Comparison of ENCODE assay signal across 11 mouse cellular contexts in the genomic region with DNA sequence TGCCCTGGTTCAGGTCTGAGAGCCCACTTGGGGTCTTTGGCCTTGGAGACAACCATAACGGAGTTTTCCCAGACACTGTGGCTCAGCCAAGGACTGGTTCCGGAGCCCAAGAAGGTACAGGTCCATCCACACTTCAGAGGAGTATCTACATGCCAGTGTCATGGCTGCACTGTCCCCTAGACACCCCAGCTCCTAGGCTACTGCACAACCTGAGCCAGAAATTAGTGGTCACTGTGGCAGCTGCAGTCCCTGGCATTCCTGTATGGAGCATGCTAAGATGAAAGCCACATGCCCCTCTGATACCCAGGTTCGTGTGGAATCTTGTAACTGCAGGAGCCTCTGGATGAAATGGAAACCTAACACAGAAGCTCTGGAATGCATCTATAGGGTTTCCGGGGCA.
DNase-seq lines count a peak whose midpoint lies in the region; ATAC-seq and TF ChIP-seq lines count a peak whose summit lies in the region.
"Had no signal": no experiment of that assay in that cellular context is flagged by ENCODE, and none has a peak within 500 bp of the region (broad histone marks: within the 10 kb centered on the region; RNA-seq: fewer than 3 reads in every experiment).

No protein-coding gene starts in this region.

- peaks cover 6% of the 10 kb centered on the region; the same call in 1 of the 2 replicates for H3K9me3 ChIP-seq in hindbrain, embryonic 13.5 days
- H3K9me3 ChIP-seq in hindbrain, postnatal 0 days (ENCODE audit: low read length): no peaks in the 10 kb centered on the region
- peaks cover 2% of the 10 kb centered on the region; the same call in 1 of the 2 replicates for H3K9me3 ChIP-seq in midbrain, embryonic 12.5 days
- H3K9me3 ChIP-seq in midbrain, embryonic 10.5 days (replicated peaks): no peaks in the 10 kb centered on the region
- H3K9me3 ChIP-seq in midbrain, embryonic 16.5 days (replicated peaks; ENCODE audit: control insufficient read depth, low read length, poor library complexity, severe bottlenecking): no peaks in the 10 kb centered on the region; the same call in 1 of the 2 replicates
- no peaks in the 10 kb centered on the region for H3K9me3 ChIP-seq in midbrain, embryonic 11.5 days (ENCODE audit: control insufficient read depth, low read length)
- H3K9me3 ChIP-seq: embryonic facial prominence, embryonic 13.5 days; embryonic facial prominence, embryonic 15.5 days; forebrain, embryonic 10.5 days; forebrain, embryonic 12.5 days had no signal

- H3K9ac ChIP-seq in hindbrain, embryonic 13.5 days: no peak overlapping the region
- no peak overlapping the region for H3K9ac ChIP-seq in hindbrain, postnatal 0 days (replicated peaks; ENCODE audit: low read length)
- no peak overlapping the region for H3K9ac ChIP-seq in midbrain, embryonic 12.5 days (replicated peaks)
- no peak overlapping the region for H3K9ac ChIP-seq in midbrain, embryonic 16.5 days (ENCODE audit: low read depth, low read length)
- no peak overlapping the region for H3K9ac ChIP-seq in midbrain, embryonic 11.5 days (ENCODE audit: low read length)
- H3K9ac ChIP-seq: embryonic facial prominence, embryonic 13.5 days; embryonic facial prominence, embryonic 15.5 days; forebrain, embryonic 12.5 days had no signal

- 0 out of 2 replicates have a peak, but pooled peaks have one; percentile 13 for ATAC-seq in hindbrain, embryonic 13.5 days (ENCODE audit: low FRiP score)
- no peak for ATAC-seq in hindbrain, postnatal 0 days
- ATAC-seq in midbrain, embryonic 12.5 days (ENCODE audit: low FRiP score, low read depth): 0 out of 2 replicates have a peak, but pooled peaks have one; percentile 52
- peak; percentile 62; the same call in 1 of the 2 replicates for ATAC-seq in midbrain, embryonic 16.5 days
- ATAC-seq in midbrain, embryonic 11.5 days (ENCODE audit: low FRiP score): no peak

- no peak for DNase-seq in hindbrain, postnatal 0 days (ENCODE audit: low spot score)
- DNase-seq in midbrain, embryonic 10.5 days (ENCODE audit: low spot score): no peak
- DNase-seq in midbrain, embryonic 11.5 days (ENCODE audit: low spot score, missing footprints): no peak

- WGBS in hindbrain, embryonic 13.5 days: 85% methylated on average over 4 of the region's 4 CpGs
- WGBS in hindbrain, postnatal 0 days: 79% methylated on average over 4 of the region's 4 CpGs
- WGBS in midbrain, embryonic 12.5 days: 77% methylated on average over 4 of the region's 4 CpGs
- 80% methylated on average over 4 of the region's 4 CpGs for WGBS in midbrain, embryonic 10.5 days
- 77% methylated on average over 4 of the region's 4 CpGs for WGBS in midbrain, embryonic 16.5 days
- 74% methylated on average over 4 of the region's 4 CpGs for WGBS in midbrain, embryonic 11.5 days

- no peak overlapping the region for H3K4me2 ChIP-seq in hindbrain, embryonic 13.5 days
- no peak overlapping the region for H3K4me2 ChIP-seq in hindbrain, postnatal 0 days (ENCODE audit: low read depth, low read length)
- H3K4me2 ChIP-seq in midbrain, embryonic 12.5 days (replicated peaks): no peak overlapping the region
- no peak overlapping the region for H3K4me2 ChIP-seq in midbrain, embryonic 16.5 days (ENCODE audit: low read length)
- no peak overlapping the region for H3K4me2 ChIP-seq in midbrain, embryonic 11.5 days
- H3K4me2 ChIP-seq: embryonic facial prominence, embryonic 13.5 days; embryonic facial prominence, embryonic 15.5 days; forebrain, embryonic 12.5 days had no signal

- no peak overlapping the region for H3K4me3 ChIP-seq in hindbrain, embryonic 13.5 days
- no peak overlapping the region for H3K4me3 ChIP-seq in hindbrain, postnatal 0 days (ENCODE audit: low read length)
- no peak overlapping the region for H3K4me3 ChIP-seq in midbrain, embryonic 12.5 days
- no peak overlapping the region for H3K4me3 ChIP-seq in midbrain, embryonic 10.5 days
- H3K4me3 ChIP-seq in midbrain, embryonic 16.5 days (ENCODE audit: low read depth, low read length): no peak overlapping the region
- H3K4me3 ChIP-seq in midbrain, embryonic 11.5 days (ENCODE audit: low read depth, low read length): no peak overlapping the region
- H3K4me3 ChIP-seq: embryonic facial prominence, embryonic 13.5 days; embryonic facial prominence, embryonic 15.5 days; erythroblast, embryonic 14.5 days; forebrain, embryonic 10.5 days; forebrain, embryonic 12.5 days had no signal

- H3K36me3 ChIP-seq in hindbrain, embryonic 13.5 days: no peaks in the 10 kb centered on the region
- H3K36me3 ChIP-seq in hindbrain, postnatal 0 days (ENCODE audit: insufficient read depth, low read length): no peaks in the 10 kb centered on the region
- H3K36me3 ChIP-seq in midbrain, embryonic 12.5 days: no peaks in the 10 kb centered on the region
- no peaks in the 10 kb centered on the region for H3K36me3 ChIP-seq in midbrain, embryonic 10.5 days
- no peaks in the 10 kb centered on the region for H3K36me3 ChIP-seq in midbrain, embryonic 16.5 days (ENCODE audit: control insufficient read depth, insufficient read depth, low read length)
- no peaks in the 10 kb centered on the region for H3K36me3 ChIP-seq in midbrain, embryonic 11.5 days (ENCODE audit: control insufficient read depth, insufficient read depth, low read length)
- H3K36me3 ChIP-seq: embryonic facial prominence, embryonic 13.5 days; embryonic facial prominence, embryonic 15.5 days; forebrain, embryonic 10.5 days; forebrain, embryonic 12.5 days had no signal

- no peaks in the 10 kb centered on the region for H3K4me1 ChIP-seq in hindbrain, embryonic 13.5 days (replicated peaks)
- no peaks in the 10 kb centered on the region for H3K4me1 ChIP-seq in hindbrain, postnatal 0 days (ENCODE audit: insufficient read depth, low read length)
- no peaks in the 10 kb centered on the region for H3K4me1 ChIP-seq in midbrain, embryonic 12.5 days
- H3K4me1 ChIP-seq in midbrain, embryonic 10.5 days: no peaks in the 10 kb centered on the region
- H3K4me1 ChIP-seq in midbrain, embryonic 16.5 days (ENCODE audit: control insufficient read depth, insufficient read depth, low read length): no peaks in the 10 kb centered on the region
- H3K4me1 ChIP-seq in midbrain, embryonic 11.5 days (ENCODE audit: control insufficient read depth, insufficient read depth, low read length): no peaks in the 10 kb centered on the region
- H3K4me1 ChIP-seq: embryonic facial prominence, embryonic 13.5 days; embryonic facial prominence, embryonic 15.5 days; forebrain, embryonic 10.5 days; forebrain, embryonic 12.5 days had no signal

- no peaks in the 10 kb centered on the region for H3K27me3 ChIP-seq in hindbrain, embryonic 13.5 days
- no peaks in the 10 kb centered on the region for H3K27me3 ChIP-seq in hindbrain, postnatal 0 days (ENCODE audit: insufficient read depth, low read length)
- H3K27me3 ChIP-seq in midbrain, embryonic 12.5 days: no peaks in the 10 kb centered on the region
- no peaks in the 10 kb centered on the region for H3K27me3 ChIP-seq in midbrain, embryonic 10.5 days (ENCODE audit: low read depth, poor library complexity, severe bottlenecking)
- no peaks in the 10 kb centered on the region for H3K27me3 ChIP-seq in midbrain, embryonic 16.5 days (ENCODE audit: control insufficient read depth, insufficient read depth, low read depth, low read length)
- no peaks in the 10 kb centered on the region for H3K27me3 ChIP-seq in midbrain, embryonic 11.5 days (ENCODE audit: control insufficient read depth, insufficient read depth, low read length)
- H3K27me3 ChIP-seq: embryonic facial prominence, embryonic 15.5 days; forebrain, embryonic 12.5 days had no signal

- no peak overlapping the region for H3K27ac ChIP-seq in hindbrain, embryonic 13.5 days
- no peak overlapping the region for H3K27ac ChIP-seq in hindbrain, postnatal 0 days
- H3K27ac ChIP-seq in midbrain, embryonic 12.5 days (replicated peaks): no peak overlapping the region
- no peak overlapping the region for H3K27ac ChIP-seq in midbrain, embryonic 10.5 days (replicated peaks)
- no peak overlapping the region for H3K27ac ChIP-seq in midbrain, embryonic 16.5 days (ENCODE audit: low read length)
- H3K27ac ChIP-seq in midbrain, embryonic 11.5 days (ENCODE audit: low read depth, low read length): no peak overlapping the region
- H3K27ac ChIP-seq: embryonic facial prominence, embryonic 13.5 days; embryonic facial prominence, embryonic 15.5 days; forebrain, embryonic 10.5 days; forebrain, embryonic 12.5 days had no signal

- no peak for TF ChIP-seq CTCF in hindbrain, postnatal 0 days (IDR thresholded peaks at IDR 0.05; ENCODE audit: low read depth)

Comparison
In these comparisons a context has a peak if more than half of its experiments do, and no peak if none do; other contexts are left out.
1. ATAC-seq: peak in hindbrain, embryonic 13.5 days (single experiment), midbrain, embryonic 12.5 days (single experiment) and midbrain, embryonic 16.5 days (single experiment); none in hindbrain, postnatal 0 days (single experiment) and midbrain, embryonic 11.5 days (single experiment).